Mouse (Mus musculus): Measurements from ENCODE around the gene Clmn. TPM values are rescaled to one million over a fixed set of nuclear protein-coding genes. Genes with fewer than 3 reads are reported as not detected.
"Not testable (repeated sequence)": the region's sequence is repeated elsewhere in the genome, so short reads cannot be mapped to it uniquely, and the experiment has no call there.

Gene Clmn
- polyA plus RNA-seq, 1 experiment, result 0.13 TPM

DNA sequence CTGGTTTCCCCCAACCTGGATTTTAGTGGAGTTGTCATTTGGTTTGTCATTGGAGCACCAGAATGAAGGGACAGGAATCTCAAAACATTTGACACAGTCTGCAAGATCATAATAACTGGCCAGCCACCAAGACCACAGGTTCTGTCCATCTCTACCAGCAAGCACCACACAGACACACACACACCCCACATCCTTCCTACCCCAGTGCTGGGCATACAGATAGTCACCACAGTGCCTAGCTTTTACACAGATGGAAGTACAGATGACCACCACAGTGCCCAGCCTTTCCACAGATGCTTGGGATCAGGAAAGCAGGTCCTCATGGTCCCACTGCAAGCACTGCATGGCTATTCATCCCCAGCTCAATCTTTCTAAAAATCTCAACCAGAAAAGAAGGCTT, 131.7 kb downstream of the Clmn start:
- Histone ChIP-seq H3K4me1 (ENCODE audit: control insufficient read depth, insufficient read depth, insufficient read length) (no peaks in the 10 kb centered on the region), H3K36me3 (ENCODE audit: control insufficient read depth, insufficient read depth, low read length) (peaks cover 21% of the 10 kb centered on the region), H3K4me3 (ENCODE audit: extremely low read depth, insufficient read depth, insufficient read length) (no peak overlapping the region)

DNA sequence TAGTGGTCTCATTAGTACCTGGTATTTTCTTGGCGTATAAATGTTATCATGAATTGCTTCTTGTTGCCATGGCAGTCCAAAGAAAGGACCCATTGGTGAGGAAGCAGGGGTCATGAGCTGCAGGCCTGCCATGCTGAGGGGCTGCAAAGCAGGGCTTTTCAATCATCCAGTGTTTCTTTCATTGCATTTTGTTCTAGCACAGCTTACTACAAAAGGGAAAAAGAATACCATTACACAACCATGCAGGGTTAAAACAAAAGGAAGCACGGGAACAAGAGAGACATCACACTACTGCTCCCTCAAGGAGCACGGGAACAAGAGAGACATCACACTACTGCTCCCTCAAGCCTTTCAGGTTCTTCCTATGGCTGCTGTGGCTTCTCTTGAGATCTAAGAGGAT, 133.1 kb downstream of the Clmn start:
- Histone ChIP-seq H3K27ac (ENCODE audit: insufficient read depth, low read length) (no peak overlapping the region), H3K36me3 (ENCODE audit: control insufficient read depth, insufficient read depth, low read length) (peaks cover 33% of the 10 kb centered on the region), H3K27me3 (ENCODE audit: control insufficient read depth, insufficient read depth, low read length) (no peaks in the 10 kb centered on the region), H3K4me3 (ENCODE audit: extremely low read depth, insufficient read depth, insufficient read length) (no peak overlapping the region), H3K4me1 (ENCODE audit: control insufficient read depth, insufficient read depth, insufficient read length) (no peaks in the 10 kb centered on the region)
- TF ChIP-seq POLR2A (IDR thresholded peaks at IDR 0.05; ENCODE audit: low read depth, low read length) (no peak), CTCF (IDR thresholded peaks at IDR 0.05; ENCODE audit: extremely low read depth, insufficient read depth, insufficient read length, insufficient replicate concordance) (no peak)
- DNase-seq (ENCODE audit: low read depth in 1 of 2, low spot score in 2 of 2), result no peak
- 96% methylated on average over 3 of the region's 3 CpGs for WGBS

More for the DNA sequence above, 131.7 kb downstream of the Clmn start:
- no peak for DNase-seq (ENCODE audit: low read depth in 1 of 2, low spot score in 2 of 2)
- Histone ChIP-seq H3K27ac (ENCODE audit: insufficient read depth, low read length) (no peak overlapping the region), H3K27me3 (ENCODE audit: control insufficient read depth, insufficient read depth, low read length) (no peaks in the 10 kb centered on the region)
- TF ChIP-seq POLR2A (IDR thresholded peaks at IDR 0.05; ENCODE audit: low read depth, low read length) (no peak), CTCF (IDR thresholded peaks at IDR 0.05; ENCODE audit: extremely low read depth, insufficient read depth, insufficient read length, insufficient replicate concordance) (no peak)

DNA sequence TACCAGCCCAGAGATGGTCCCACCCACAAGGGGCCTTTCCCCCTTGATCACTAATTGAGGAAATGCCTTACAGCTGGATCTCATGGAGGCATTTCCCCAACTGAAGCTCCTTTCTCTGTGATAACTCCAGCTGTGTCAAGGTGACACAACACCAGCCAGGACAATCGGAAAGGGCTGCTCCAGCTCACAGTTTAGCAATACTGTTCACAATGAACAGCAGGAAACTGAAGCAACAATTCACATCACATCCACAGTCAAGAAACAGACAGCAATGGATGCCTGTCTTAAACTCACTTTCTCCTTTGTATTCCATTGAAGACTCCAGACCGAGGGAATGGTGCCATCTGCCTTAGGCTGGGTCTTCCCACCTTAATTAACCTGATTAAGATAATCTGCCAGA, 138.4 kb downstream of the Clmn start:
- WGBS, result 93% methylated on average over 2 of the region's 2 CpGs
- H3K36me3 ChIP-seq (ENCODE audit: control insufficient read depth, insufficient read depth, low read length), result peaks cover 55% of the 10 kb centered on the region
- H3K27ac ChIP-seq (ENCODE audit: insufficient read depth, low read length); H3K4me1 ChIP-seq (ENCODE audit: control insufficient read depth, insufficient read depth, insufficient read length); H3K27me3 ChIP-seq (ENCODE audit: control insufficient read depth, insufficient read depth, low read length); H3K4me3 ChIP-seq (ENCODE audit: extremely low read depth, insufficient read depth, insufficient read length); DNase-seq (ENCODE audit: low read depth in 1 of 2, low spot score in 2 of 2): not testable (repeated sequence)

DNA sequence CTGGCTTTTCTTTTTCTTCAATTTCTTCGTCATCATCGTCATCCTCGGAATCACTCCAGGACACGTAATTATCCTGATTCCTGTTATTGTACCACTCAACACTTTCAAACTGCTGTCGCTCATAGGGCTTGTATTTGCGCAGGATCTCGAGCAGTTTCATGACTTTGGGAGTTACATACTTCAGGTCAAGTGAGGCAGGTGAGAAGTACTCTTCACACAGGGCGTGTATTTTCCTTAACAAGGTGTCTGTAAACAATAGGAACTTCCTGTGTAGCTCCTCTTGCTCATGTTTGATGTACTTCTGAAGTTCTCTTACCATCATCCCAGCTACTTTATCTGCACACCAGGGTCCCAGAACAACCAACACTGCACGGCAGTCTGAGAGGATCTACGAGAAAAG, 142.8 kb downstream of the Clmn start:
- no peak for DNase-seq (ENCODE audit: low read depth in 1 of 2, low spot score in 2 of 2)
- no peaks in the 10 kb centered on the region for H3K27me3 ChIP-seq (ENCODE audit: control insufficient read depth, insufficient read depth, low read length)
- no peaks in the 10 kb centered on the region for H3K4me1 ChIP-seq (ENCODE audit: control insufficient read depth, insufficient read depth, insufficient read length)
- no peak overlapping the region for H3K27ac ChIP-seq (ENCODE audit: insufficient read depth, low read length)
- WGBS, result 96% methylated on average over 10 of the region's 10 CpGs
- H3K4me3 ChIP-seq (ENCODE audit: extremely low read depth, insufficient read depth, insufficient read length), result no peak overlapping the region
- H3K36me3 ChIP-seq (ENCODE audit: control insufficient read depth, insufficient read depth, low read length), result peaks cover 32% of the 10 kb centered on the region
- TF ChIP-seq POLR2A (IDR thresholded peaks at IDR 0.05; ENCODE audit: low read depth, low read length) (no peak), CTCF (IDR thresholded peaks at IDR 0.05; ENCODE audit: extremely low read depth, insufficient read depth, insufficient read length, insufficient replicate concordance) (no peak)

DNA sequence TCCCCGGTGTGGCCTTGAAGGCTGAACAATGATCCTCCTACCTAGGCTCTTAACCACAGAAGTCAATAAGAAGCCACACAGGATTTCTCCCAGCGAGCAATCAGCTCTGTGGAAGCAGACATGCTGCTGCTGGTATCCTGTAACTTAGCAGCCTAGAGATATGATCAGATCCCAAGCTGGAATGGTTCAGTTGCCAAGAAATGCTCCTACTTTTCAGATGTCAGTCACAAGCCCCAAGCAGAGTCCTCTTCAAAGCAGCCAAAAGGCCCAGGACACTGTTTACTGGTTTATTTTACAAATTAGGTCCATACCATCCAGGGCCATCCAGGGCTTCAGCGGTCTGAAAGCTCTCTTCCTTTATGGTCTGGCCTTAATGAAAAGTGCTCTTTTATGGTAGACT, 143.9 kb downstream of the Clmn start:
- no peak for TF ChIP-seq CTCF (IDR thresholded peaks at IDR 0.05; ENCODE audit: extremely low read depth, insufficient read depth, insufficient read length, insufficient replicate concordance)
- TF ChIP-seq POLR2A (IDR thresholded peaks at IDR 0.05; ENCODE audit: low read depth, low read length), result no peak
- H3K4me3 ChIP-seq (ENCODE audit: extremely low read depth, insufficient read depth, insufficient read length), result no peak overlapping the region
- DNase-seq (ENCODE audit: low read depth in 1 of 2, low spot score in 2 of 2), result no peak
- H3K27me3 ChIP-seq (ENCODE audit: control insufficient read depth, insufficient read depth, low read length), result no peaks in the 10 kb centered on the region
- no peak overlapping the region for H3K27ac ChIP-seq (ENCODE audit: insufficient read depth, low read length)
- peaks cover 31% of the 10 kb centered on the region for H3K36me3 ChIP-seq (ENCODE audit: control insufficient read depth, insufficient read depth, low read length)
- WGBS, result 89% methylated on average over 3 of the region's 3 CpGs
- no peaks in the 10 kb centered on the region for H3K4me1 ChIP-seq (ENCODE audit: control insufficient read depth, insufficient read depth, insufficient read length)

DNA sequence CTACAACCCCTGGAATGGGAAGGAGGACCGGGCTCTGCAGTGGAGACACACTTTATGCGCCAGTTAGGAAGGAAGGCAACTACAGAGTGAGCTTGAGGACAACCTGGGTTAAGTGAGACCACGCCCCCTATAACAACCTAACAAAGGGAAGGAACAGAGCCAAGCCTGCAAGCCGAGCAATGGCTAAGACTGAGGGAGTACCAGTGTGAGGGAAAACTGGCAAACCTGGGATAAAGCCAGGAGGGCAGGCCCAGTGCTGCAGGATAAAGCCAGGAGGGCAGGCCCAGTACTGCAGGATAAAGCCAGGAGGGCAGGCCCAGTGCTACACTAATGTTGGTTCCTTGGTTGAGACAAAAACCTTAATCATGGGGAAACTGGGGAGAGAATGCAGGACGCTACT, 145.9 kb downstream of the Clmn start:
- no peak overlapping the region for H3K4me3 ChIP-seq (ENCODE audit: extremely low read depth, insufficient read depth, insufficient read length)
- no peaks in the 10 kb centered on the region for H3K4me1 ChIP-seq (ENCODE audit: control insufficient read depth, insufficient read depth, insufficient read length)
- H3K27me3 ChIP-seq (ENCODE audit: control insufficient read depth, insufficient read depth, low read length), result no peaks in the 10 kb centered on the region
- H3K36me3 ChIP-seq (ENCODE audit: control insufficient read depth, insufficient read depth, low read length), result peaks cover 25% of the 10 kb centered on the region
- 91% methylated on average over 5 of the region's 5 CpGs for WGBS
- H3K27ac ChIP-seq (ENCODE audit: insufficient read depth, low read length), result no peak overlapping the region
- TF ChIP-seq POLR2A (IDR thresholded peaks at IDR 0.05; ENCODE audit: low read depth, low read length), result no peak
- TF ChIP-seq CTCF (IDR thresholded peaks at IDR 0.05; ENCODE audit: extremely low read depth, insufficient read depth, insufficient read length, insufficient replicate concordance), result no peak
- no peak for DNase-seq (ENCODE audit: low read depth in 1 of 2, low spot score in 2 of 2)

DNA sequence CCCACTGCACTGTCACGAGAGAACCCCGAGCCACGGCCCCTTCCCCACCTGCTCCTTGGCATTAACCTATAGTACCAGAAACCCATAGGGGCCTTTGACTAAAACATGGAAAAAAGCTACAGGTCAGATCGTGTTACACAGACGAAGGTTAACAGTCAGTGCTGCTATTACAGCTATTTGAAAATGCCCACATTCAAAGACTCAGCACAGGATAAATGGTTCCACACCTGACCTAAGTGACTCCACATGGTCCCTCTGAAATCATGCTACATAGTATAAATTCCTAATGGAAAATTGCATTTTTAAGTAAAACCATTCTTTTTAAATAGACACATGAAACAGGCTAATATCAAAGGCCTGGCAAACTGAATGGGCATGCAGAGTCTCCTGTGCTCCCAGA, 148.5 kb downstream of the Clmn start:
- Histone ChIP-seq H3K4me3 (ENCODE audit: extremely low read depth, insufficient read depth, insufficient read length) (no peak overlapping the region), H3K27me3 (ENCODE audit: control insufficient read depth, insufficient read depth, low read length) (no peaks in the 10 kb centered on the region), H3K36me3 (ENCODE audit: control insufficient read depth, insufficient read depth, low read length) (peaks cover 26% of the 10 kb centered on the region), H3K27ac (ENCODE audit: insufficient read depth, low read length) (no peak overlapping the region), H3K4me1 (ENCODE audit: control insufficient read depth, insufficient read depth, insufficient read length) (no peaks in the 10 kb centered on the region)
- no peak for DNase-seq (ENCODE audit: low read depth in 1 of 2, low spot score in 2 of 2)
- WGBS, result 92% methylated on average over 5 of the region's 5 CpGs
- TF ChIP-seq CTCF (IDR thresholded peaks at IDR 0.05; ENCODE audit: extremely low read depth, insufficient read depth, insufficient read length, insufficient replicate concordance) (no peak), POLR2A (IDR thresholded peaks at IDR 0.05; ENCODE audit: low read depth, low read length) (no peak)

Measured in spleen, adult 2 months (tissue).